ENCODE assay signal across 8 mouse cellular contexts in genomic region chr12:26470042-26470409, GRCm38 (mm10). TPM values are rescaled to one million over a fixed set of nuclear protein-coding genes. Genes with fewer than 3 reads are reported as not detected.
DNase-seq lines count a peak whose midpoint lies in the region; ATAC-seq lines count a peak whose summit lies in the region.

No protein-coding gene starts in this region.

- no peak for ATAC-seq in heart, embryonic 12.5 days (ENCODE audit: insufficient number of reproducible peaks, low FRiP score)
- ATAC-seq in forebrain, embryonic 12.5 days (ENCODE audit: low FRiP score): no peak; the same call in 1 of the 2 replicates
- ATAC-seq in liver, embryonic 16.5 days (ENCODE audit: low read depth): no peak

- H3K9ac ChIP-seq in heart, embryonic 12.5 days: peak overlapping the region; percentile 85
- H3K9ac ChIP-seq in forebrain, embryonic 12.5 days: peak overlapping the region; percentile 82
- peak overlapping the region; percentile 90 for H3K9ac ChIP-seq in liver, embryonic 16.5 days (ENCODE audit: low read depth, low read length)

- peaks cover 9% of the 10 kb centered on the region; the same call in 1 of the 2 replicates for H3K4me1 ChIP-seq in heart, embryonic 12.5 days (replicated peaks)
- H3K4me1 ChIP-seq in forebrain, embryonic 12.5 days: peaks cover 12% of the 10 kb centered on the region; the same call in 1 of the 2 replicates
- H3K4me1 ChIP-seq in liver, embryonic 16.5 days (ENCODE audit: control insufficient read depth, low read depth, low read length): peaks cover 46% of the 10 kb centered on the region

- no peaks in the 10 kb centered on the region for H3K36me3 ChIP-seq in heart, embryonic 12.5 days
- no peaks in the 10 kb centered on the region for H3K36me3 ChIP-seq in forebrain, embryonic 12.5 days (replicated peaks)
- H3K36me3 ChIP-seq in liver, embryonic 16.5 days (ENCODE audit: control insufficient read depth, insufficient read depth): no peaks in the 10 kb centered on the region

- 0 out of 2 replicates have a peak, but pooled peaks cover 5% of the 10 kb centered on the region for H3K27me3 ChIP-seq in heart, embryonic 12.5 days (replicated peaks)
- H3K27me3 ChIP-seq in forebrain, embryonic 12.5 days: peaks cover 8% of the 10 kb centered on the region; the same call in 1 of the 2 replicates
- no peaks in the 10 kb centered on the region for H3K27me3 ChIP-seq in liver, embryonic 16.5 days (ENCODE audit: control insufficient read depth, insufficient read depth, low read depth, low read length)

- DNase-seq in heart, adult 11 months: no peak
- peak; percentile 4 for DNase-seq in ES-CJ7 (ENCODE audit: low read depth, low spot score)
- no peak for DNase-seq in urinary bladder, postnatal 10 days (ENCODE audit: low spot score)
- DNase-seq in urinary bladder, adult 2 months (ENCODE audit: low spot score): no peak
- no peak for DNase-seq in left cerebral cortex, adult 18-20 months (ENCODE audit: low spot score in 2 of 2)

- peak overlapping the region; percentile 78 for H3K4me3 ChIP-seq in heart, embryonic 12.5 days
- peak overlapping the region; percentile 67 for H3K4me3 ChIP-seq in forebrain, embryonic 12.5 days (replicated peaks)
- peak overlapping the region; percentile 87 for H3K4me3 ChIP-seq in liver, embryonic 16.5 days (ENCODE audit: low read depth, low read length)

- H3K9me3 ChIP-seq in heart, embryonic 12.5 days (replicated peaks): no peaks in the 10 kb centered on the region
- no peaks in the 10 kb centered on the region for H3K9me3 ChIP-seq in forebrain, embryonic 12.5 days
- H3K9me3 ChIP-seq in liver, embryonic 16.5 days (replicated peaks; ENCODE audit: control insufficient read depth, low read length): no peaks in the 10 kb centered on the region

- WGBS in heart, embryonic 12.5 days: 34% methylated on average over 6 of the region's 6 CpGs
- 25% methylated on average over 6 of the region's 6 CpGs for WGBS in forebrain, embryonic 12.5 days
- 19% methylated on average over 6 of the region's 6 CpGs for WGBS in liver, embryonic 16.5 days (ENCODE audit: insufficient replicate concordance)

- H3K4me2 ChIP-seq in heart, embryonic 12.5 days: peak overlapping the region; percentile 98
- peak overlapping the region; percentile 99 for H3K4me2 ChIP-seq in forebrain, embryonic 12.5 days
- H3K4me2 ChIP-seq in liver, embryonic 16.5 days (ENCODE audit: low read depth, low read length): peak overlapping the region; percentile 98

- H3K27ac ChIP-seq in heart, embryonic 12.5 days (ENCODE audit: poor library complexity, severe bottlenecking): peak overlapping the region; percentile 1; the same call in 1 of the 2 replicates
- H3K27ac ChIP-seq in forebrain, embryonic 12.5 days: peak overlapping the region; percentile 86; the same call in 1 of the 2 replicates
- peak overlapping the region; percentile 86 for H3K27ac ChIP-seq in liver, embryonic 16.5 days (ENCODE audit: low read length)

RNA-seq across cellular contexts. Expression of gene Cmpk2, which starts 1.0 kb away (rescaled TPM):
- 5.3 and 6.4 TPM in 2 replicates for polyA plus RNA-seq in heart, embryonic 12.5 days (2016; fragmentation: Nextera tagmentation; extraction: Ambion mirVana)
- 6.1 and 7.2 TPM in 2 replicates for polyA plus RNA-seq in forebrain, embryonic 12.5 days (2016; fragmentation: Nextera tagmentation; extraction: Ambion mirVana)
- polyA plus RNA-seq in liver, embryonic 16.5 days (2015; fragmentation: Nextera tagmentation; extraction: Ambion mirVana): 8.5 and 8.9 TPM in 2 replicates
- polyA plus RNA-seq in urinary bladder, adult 2 months (2012; rRNA removed): 3.9 and 4.8 TPM in 2 replicates
- total RNA-seq in left cerebral cortex, adult 18-20 months (2021): 10 to 100 TPM; 19.9 to 22.3 TPM

RNA-seq across cellular contexts. Expression of gene Rsad2, which starts 13.8 kb away (rescaled TPM):
- 1.2 and 1.5 TPM in 2 replicates for polyA plus RNA-seq in heart, embryonic 12.5 days (2016; fragmentation: Nextera tagmentation; extraction: Ambion mirVana)
- polyA plus RNA-seq in forebrain, embryonic 12.5 days (2016; fragmentation: Nextera tagmentation; extraction: Ambion mirVana): 0.36 and 0.79 TPM in 2 replicates
- polyA plus RNA-seq in liver, embryonic 16.5 days (2015; fragmentation: Nextera tagmentation; extraction: Ambion mirVana): 11.2 and 12.8 TPM in 2 replicates
- 2.5 and 3.5 TPM in 2 replicates for polyA plus RNA-seq in urinary bladder, adult 2 months (2012; rRNA removed)
- total RNA-seq in left cerebral cortex, adult 18-20 months (2021): under 1 TPM; 0.65 to 0.77 TPM

RNA-seq across cellular contexts. Expression of gene Rnf144a, which starts 55.0 kb away (rescaled TPM):
- 10.0 and 11.3 TPM in 2 replicates for polyA plus RNA-seq in heart, embryonic 12.5 days (2016; fragmentation: Nextera tagmentation; extraction: Ambion mirVana)
- 50.7 and 52.1 TPM in 2 replicates for polyA plus RNA-seq in forebrain, embryonic 12.5 days (2016; fragmentation: Nextera tagmentation; extraction: Ambion mirVana)
- polyA plus RNA-seq in liver, embryonic 16.5 days (2015; fragmentation: Nextera tagmentation; extraction: Ambion mirVana): 2.3 and 3.2 TPM in 2 replicates
- 3.4 and 5.5 TPM in 2 replicates for polyA plus RNA-seq in urinary bladder, adult 2 months (2012; rRNA removed)
- total RNA-seq in left cerebral cortex, adult 18-20 months (2021): 10 to 100 TPM; 28.6 to 31.1 TPM

Comparison
In these comparisons a context has a peak if more than half of its experiments do, and no peak if none do; other contexts are left out.
1. H3K27ac ChIP-seq: peak in every context shown above with its lines; median percentile 86 in forebrain, embryonic 12.5 days; 86 in liver, embryonic 16.5 days; 1 in heart, embryonic 12.5 days.